Mouse (Mus musculus): ENCODE data around the gene Hmga2. TPM values are rescaled to one million over a fixed set of nuclear protein-coding genes. Genes with fewer than 3 reads are reported as not detected.
A peak's percentile ranks its signal among the peaks of the same experiment; 100 is the strongest.

The Hmga2 gene
- polyA plus RNA-seq, 1 experiment from 2014 or later: 89.2 TPM

- 65% methylated on average over 5 of the region's 5 CpGs for WGBS
- Histone ChIP-seq H3K4me2 (replicated peaks) (no peak overlapping the region), H3K27ac (no peak overlapping the region), H3K36me3 (peaks cover 37% of the 10 kb centered on the region), H3K9me3 (no peaks in the 10 kb centered on the region), H3K4me3 (no peak overlapping the region), H3K4me1 (peaks cover 42% of the 10 kb centered on the region), H3K27me3 (no peaks in the 10 kb centered on the region), H3K9ac (no peak overlapping the region)
- no peak for ATAC-seq (ENCODE audit: insufficient number of reproducible peaks, insufficient read depth, low FRiP score, low TSS enrichment)
Measured at GRCm38 (mm10) chr10:120465121-120465520, 11.1 kb downstream of the Hmga2 start.

DNA sequence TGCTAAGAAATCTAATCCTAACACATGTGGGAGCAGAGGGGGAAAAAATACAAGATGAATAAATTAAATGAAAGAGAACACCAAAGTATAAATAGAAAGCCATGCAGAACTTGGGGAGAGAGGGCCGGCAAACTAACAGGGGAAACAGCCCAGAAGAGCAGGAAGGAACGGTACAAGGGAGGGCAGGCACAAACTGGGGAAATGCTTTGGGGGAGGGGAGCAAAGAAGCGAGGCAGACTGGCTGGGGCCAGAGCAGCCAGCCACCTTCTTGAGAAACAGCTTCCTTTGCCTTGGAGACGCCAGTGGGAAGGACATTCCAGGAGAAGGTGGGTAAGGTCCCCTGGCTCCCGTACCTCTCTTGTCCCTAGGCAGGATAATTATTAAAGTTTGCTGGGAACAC, 14.5 kb downstream of the Hmga2 start:
- Histone ChIP-seq H3K36me3 (peaks cover 44% of the 10 kb centered on the region), H3K27ac (peak overlapping the region; percentile 69), H3K4me2 (replicated peaks) (no peak overlapping the region; the same call in 1 of the 2 replicates), H3K9me3 (no peaks in the 10 kb centered on the region), H3K4me1 (peaks cover 39% of the 10 kb centered on the region), H3K9ac (no peak overlapping the region), H3K27me3 (no peaks in the 10 kb centered on the region), H3K4me3 (no peak overlapping the region)
- 7% methylated on average over 5 of the region's 5 CpGs for WGBS
- 0 out of 2 replicates have a peak, but pooled peaks have one; percentile 56 for ATAC-seq (ENCODE audit: insufficient number of reproducible peaks, insufficient read depth, low FRiP score, low TSS enrichment)

- H3K27ac ChIP-seq: peak overlapping the region; percentile 69
- no peak overlapping the region for H3K4me3 ChIP-seq
- H3K9me3 ChIP-seq: no peaks in the 10 kb centered on the region
- H3K4me1 ChIP-seq: peaks cover 35% of the 10 kb centered on the region
- 73% methylated on average over 5 of the region's 5 CpGs for WGBS
- no peaks in the 10 kb centered on the region for H3K27me3 ChIP-seq
- ATAC-seq (ENCODE audit: insufficient number of reproducible peaks, insufficient read depth, low FRiP score, low TSS enrichment): no peak
- H3K4me2 ChIP-seq (replicated peaks): no peak overlapping the region
- H3K9ac ChIP-seq: no peak overlapping the region
- H3K36me3 ChIP-seq: peaks cover 41% of the 10 kb centered on the region
Measured at GRCm38 (mm10) chr10:120461301-120461700, 15.0 kb downstream of the Hmga2 start.

- H3K4me1 ChIP-seq: peaks cover 19% of the 10 kb centered on the region
- H3K4me2 ChIP-seq (replicated peaks): no peak overlapping the region
- H3K9me3 ChIP-seq: no peaks in the 10 kb centered on the region
- H3K27me3 ChIP-seq: no peaks in the 10 kb centered on the region
- H3K9ac ChIP-seq: no peak overlapping the region
- no peak overlapping the region for H3K27ac ChIP-seq
- no peak for ATAC-seq (ENCODE audit: insufficient number of reproducible peaks, insufficient read depth, low FRiP score, low TSS enrichment)
- H3K4me3 ChIP-seq: no peak overlapping the region
- 95% methylated on average over 8 of the region's 8 CpGs for WGBS
- peaks cover 57% of the 10 kb centered on the region for H3K36me3 ChIP-seq
Measured at GRCm38 (mm10) chr10:120458866-120459265, 17.4 kb downstream of the Hmga2 start.

- H3K27ac ChIP-seq: 0 out of 2 replicates have a peak overlapping the region, but pooled peaks have one; percentile 17
- 66% methylated on average over 19 of the region's 19 CpGs for WGBS
Measured at GRCm38 (mm10) chr10:120449661-120450284, 26.5 kb downstream of the Hmga2 start.

GRCm38 (mm10) chr10:120446799-120447198, 29.5 kb downstream of the Hmga2 start:
- peaks cover 44% of the 10 kb centered on the region for H3K36me3 ChIP-seq
- peaks cover 24% of the 10 kb centered on the region for H3K4me1 ChIP-seq
- H3K9me3 ChIP-seq: no peaks in the 10 kb centered on the region
- 98% methylated on average over 6 of the region's 6 CpGs for WGBS
- no peaks in the 10 kb centered on the region for H3K27me3 ChIP-seq
- H3K4me3 ChIP-seq: no peak overlapping the region
- no peak overlapping the region for H3K9ac ChIP-seq
- no peak overlapping the region for H3K27ac ChIP-seq
- no peak for ATAC-seq (ENCODE audit: insufficient number of reproducible peaks, insufficient read depth, low FRiP score, low TSS enrichment)
- no peak overlapping the region for H3K4me2 ChIP-seq (replicated peaks)

More at GRCm38 (mm10) chr10:120449661-120450284, 26.5 kb downstream of the Hmga2 start:
- no peaks in the 10 kb centered on the region for H3K9me3 ChIP-seq
- ATAC-seq (ENCODE audit: insufficient number of reproducible peaks, insufficient read depth, low FRiP score, low TSS enrichment): no peak
- H3K27me3 ChIP-seq: no peaks in the 10 kb centered on the region
- H3K4me2 ChIP-seq (replicated peaks): no peak overlapping the region
- no peak overlapping the region for H3K9ac ChIP-seq
- no peak overlapping the region for H3K4me3 ChIP-seq
- peaks cover 64% of the 10 kb centered on the region for H3K36me3 ChIP-seq
- H3K4me1 ChIP-seq: peaks cover 15% of the 10 kb centered on the region; the same call in 1 of the 2 replicates

DNA sequence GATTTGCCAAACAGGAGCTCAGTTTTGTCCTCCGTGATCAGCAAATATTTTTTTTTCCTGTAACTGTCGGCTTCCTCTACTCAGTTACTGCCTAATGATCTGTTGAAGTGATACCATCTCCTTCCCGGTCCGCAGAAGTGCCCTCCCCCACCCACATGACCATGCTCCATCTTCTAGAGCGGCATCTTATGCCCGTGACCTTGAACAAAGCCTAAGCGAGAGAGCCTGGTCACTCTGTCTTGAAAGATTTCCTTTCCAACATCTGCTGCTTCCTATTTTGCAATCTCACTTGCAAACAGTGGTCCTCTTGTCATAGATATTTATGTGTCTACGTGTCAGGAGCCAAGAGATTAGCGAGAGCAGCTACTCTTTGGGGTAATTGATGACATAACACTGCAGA, 30.1 kb downstream of the Hmga2 start:
- Histone ChIP-seq H3K4me2 (replicated peaks) (no peak overlapping the region), H3K4me1 (peaks cover 30% of the 10 kb centered on the region), H3K9ac (no peak overlapping the region), H3K27ac (no peak overlapping the region), H3K27me3 (no peaks in the 10 kb centered on the region), H3K36me3 (peaks cover 40% of the 10 kb centered on the region), H3K9me3 (no peaks in the 10 kb centered on the region), H3K4me3 (no peak overlapping the region)
- ATAC-seq (ENCODE audit: insufficient number of reproducible peaks, insufficient read depth, low FRiP score, low TSS enrichment): no peak
- 81% methylated on average over 9 of the region's 9 CpGs for WGBS

GRCm38 (mm10) chr10:120444463-120445070, 31.7 kb downstream of the Hmga2 start:
- WGBS: 76% methylated on average over 9 of the region's 9 CpGs
- H3K4me1 ChIP-seq: peaks cover 26% of the 10 kb centered on the region
- no peak overlapping the region for H3K27ac ChIP-seq

DNA sequence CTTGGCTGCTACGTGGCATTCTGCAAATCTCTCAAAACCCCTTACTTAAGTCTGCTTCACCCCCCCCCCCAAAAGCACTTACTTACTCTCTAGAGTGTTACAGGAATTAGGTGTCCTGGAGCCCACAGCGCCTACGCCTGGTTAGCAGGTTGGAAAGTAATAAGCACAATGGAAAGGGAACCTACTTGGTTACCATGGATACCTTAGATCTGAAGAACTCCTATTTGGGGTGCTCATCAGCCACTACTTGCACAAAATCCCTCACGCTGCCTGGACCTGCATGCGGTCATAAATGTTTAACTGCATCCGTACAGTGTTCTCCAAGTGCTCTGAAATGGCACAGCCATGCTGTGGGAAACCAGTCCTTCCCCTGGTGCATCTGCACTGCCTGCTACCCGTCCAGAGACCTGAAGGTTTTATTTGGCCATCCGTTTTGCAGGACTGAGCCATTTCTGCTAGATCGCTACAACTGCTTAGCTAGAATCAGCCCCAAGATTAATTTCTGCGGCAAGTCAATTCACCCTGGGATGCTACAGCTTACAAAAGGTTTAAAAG, 32.4 kb downstream of the Hmga2 start:
- Histone ChIP-seq H3K4me1 (peaks cover 23% of the 10 kb centered on the region), H3K27ac (no peak overlapping the region)

More at GRCm38 (mm10) chr10:120444463-120445070, 31.7 kb downstream of the Hmga2 start:
- H3K36me3 ChIP-seq: peaks cover 40% of the 10 kb centered on the region
- no peak overlapping the region for H3K4me3 ChIP-seq
- H3K9ac ChIP-seq: no peak overlapping the region
- no peaks in the 10 kb centered on the region for H3K9me3 ChIP-seq
- H3K4me2 ChIP-seq (replicated peaks): no peak overlapping the region
- H3K27me3 ChIP-seq: no peaks in the 10 kb centered on the region
- ATAC-seq (ENCODE audit: insufficient number of reproducible peaks, insufficient read depth, low FRiP score, low TSS enrichment): no peak

DNA sequence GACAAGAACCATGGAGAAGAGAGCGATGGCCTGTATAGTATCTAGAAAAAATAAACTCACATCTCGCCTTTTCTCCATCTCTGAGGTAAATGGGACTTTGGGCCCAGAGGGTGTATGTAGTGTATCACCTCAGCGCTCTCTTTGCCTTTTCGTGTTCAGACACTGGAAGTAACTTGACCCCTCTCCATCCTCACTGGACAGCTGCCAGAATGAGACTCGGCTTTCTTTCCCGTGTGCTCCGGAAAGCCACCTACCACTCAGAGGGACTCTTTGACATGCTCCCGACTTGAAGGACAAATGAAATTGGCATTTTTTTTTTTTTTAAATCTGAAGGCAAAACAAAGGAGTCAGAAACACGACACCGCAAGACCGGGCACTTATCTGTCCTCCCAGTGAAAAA, 35.0 kb downstream of the Hmga2 start:
- H3K4me2 ChIP-seq (replicated peaks): no peak overlapping the region
- H3K27me3 ChIP-seq: no peaks in the 10 kb centered on the region
- peaks cover 21% of the 10 kb centered on the region for H3K4me1 ChIP-seq
- peaks cover 36% of the 10 kb centered on the region for H3K36me3 ChIP-seq
- H3K27ac ChIP-seq: no peak overlapping the region
- 43% methylated on average over 11 of the region's 11 CpGs for WGBS
- no peaks in the 10 kb centered on the region for H3K9me3 ChIP-seq
- ATAC-seq (ENCODE audit: insufficient number of reproducible peaks, insufficient read depth, low FRiP score, low TSS enrichment): no peak
- H3K9ac ChIP-seq: no peak overlapping the region
- H3K4me3 ChIP-seq: no peak overlapping the region

More for the DNA sequence above, 32.4 kb downstream of the Hmga2 start:
- no peak overlapping the region for H3K4me3 ChIP-seq
- no peak overlapping the region for H3K4me2 ChIP-seq (replicated peaks)
- peaks cover 35% of the 10 kb centered on the region for H3K36me3 ChIP-seq
- ATAC-seq (ENCODE audit: insufficient number of reproducible peaks, insufficient read depth, low FRiP score, low TSS enrichment): no peak
- WGBS: 83% methylated on average over 10 of the region's 10 CpGs
- H3K27me3 ChIP-seq: no peaks in the 10 kb centered on the region
- H3K9me3 ChIP-seq: no peaks in the 10 kb centered on the region
- no peak overlapping the region for H3K9ac ChIP-seq

- WGBS: 49% methylated on average over 7 of the region's 7 CpGs
- H3K27ac ChIP-seq: no peak overlapping the region
Measured at GRCm38 (mm10) chr10:120434433-120434832, 41.8 kb downstream of the Hmga2 start.

GRCm38 (mm10) chr10:120433463-120433815, 42.8 kb downstream of the Hmga2 start:
- H3K27ac ChIP-seq: peak overlapping the region; percentile 26; the same call in 1 of the 2 replicates
- no peaks in the 10 kb centered on the region for H3K9me3 ChIP-seq
- no peak for ATAC-seq (ENCODE audit: insufficient number of reproducible peaks, insufficient read depth, low FRiP score, low TSS enrichment)
- 63% methylated on average over 5 of the region's 5 CpGs for WGBS
- peaks cover 48% of the 10 kb centered on the region for H3K4me1 ChIP-seq
- peaks cover 22% of the 10 kb centered on the region for H3K36me3 ChIP-seq
- no peak overlapping the region for H3K4me2 ChIP-seq (replicated peaks)
- no peak overlapping the region for H3K9ac ChIP-seq
- H3K4me3 ChIP-seq: no peak overlapping the region
- no peaks in the 10 kb centered on the region for H3K27me3 ChIP-seq

More at GRCm38 (mm10) chr10:120434433-120434832, 41.8 kb downstream of the Hmga2 start:
- H3K27me3 ChIP-seq: no peaks in the 10 kb centered on the region
- no peaks in the 10 kb centered on the region for H3K9me3 ChIP-seq
- peaks cover 20% of the 10 kb centered on the region; the same call in 1 of the 2 replicates for H3K36me3 ChIP-seq
- no peak overlapping the region for H3K4me2 ChIP-seq (replicated peaks)
- H3K4me1 ChIP-seq: peaks cover 43% of the 10 kb centered on the region
- H3K9ac ChIP-seq: no peak overlapping the region
- no peak for ATAC-seq (ENCODE audit: insufficient number of reproducible peaks, insufficient read depth, low FRiP score, low TSS enrichment)
- H3K4me3 ChIP-seq: no peak overlapping the region

Measured in embryonic facial prominence, embryonic 12.5 days (tissue).